Mouse (Mus musculus): ENCODE results near the gene Nbea. TPM values are rescaled to one million over a fixed set of nuclear protein-coding genes. Genes with fewer than 3 reads are reported as not detected.

The Nbea gene
- polyA plus RNA-seq, 1 experiment from 2014 or later, result 55.4 TPM

DNA sequence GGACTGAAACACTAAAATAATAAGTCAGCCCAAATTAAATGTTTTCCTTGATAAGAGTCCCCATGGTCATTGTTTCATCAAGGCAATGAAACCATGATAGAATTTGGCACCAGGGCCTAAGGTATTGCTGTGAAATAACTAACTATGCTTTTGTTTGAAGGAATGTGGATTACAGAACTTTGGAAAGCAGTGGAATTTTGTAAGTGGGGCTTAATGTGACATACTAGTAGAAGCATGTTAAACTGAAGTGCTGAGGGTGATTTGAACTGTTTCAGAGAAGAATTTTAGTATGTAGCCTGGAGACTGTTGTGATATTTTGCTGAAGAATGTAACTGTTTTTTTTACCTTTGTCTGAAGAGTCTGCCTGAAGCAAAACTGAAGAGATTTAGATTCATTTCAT, 66.9 kb downstream of the Nbea start:
- Histone ChIP-seq H3K9me3 (replicated peaks) (no peaks in the 10 kb centered on the region), H3K4me1 (no peaks in the 10 kb centered on the region), H3K4me2 (no peak overlapping the region), H3K4me3 (replicated peaks) (no peak overlapping the region), H3K27me3 (replicated peaks) (no peaks in the 10 kb centered on the region), H3K36me3 (peaks cover 11% of the 10 kb centered on the region; the same call in 1 of the 2 replicates), H3K9ac (replicated peaks) (no peak overlapping the region), H3K27ac (replicated peaks) (no peak overlapping the region)
- ATAC-seq (ENCODE audit: low FRiP score), result no peak

DNA sequence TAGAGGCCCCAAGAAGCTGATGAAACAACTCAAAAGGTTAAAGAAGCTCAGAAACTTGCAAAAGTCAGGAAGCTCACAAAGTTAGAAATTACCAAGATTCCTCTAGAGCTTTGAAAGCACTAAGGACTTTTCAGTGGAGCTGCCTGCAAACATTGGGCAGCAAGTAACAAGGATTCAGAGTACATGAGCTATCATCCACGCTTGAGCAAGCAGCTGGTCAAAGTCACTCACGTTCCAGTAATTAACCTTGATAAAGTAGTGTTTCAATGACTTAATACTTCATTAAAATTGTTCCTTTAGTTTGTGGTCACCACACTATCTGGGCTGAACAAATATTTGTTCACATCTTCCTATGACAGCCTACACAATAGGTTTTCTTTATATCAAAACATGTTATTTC, 75.4 kb downstream of the Nbea start:
- Histone ChIP-seq H3K27ac (replicated peaks) (no peak overlapping the region), H3K27me3 (replicated peaks) (no peaks in the 10 kb centered on the region), H3K4me2 (no peak overlapping the region), H3K4me1 (no peaks in the 10 kb centered on the region), H3K9me3 (replicated peaks) (no peaks in the 10 kb centered on the region), H3K9ac (replicated peaks) (no peak overlapping the region), H3K4me3 (replicated peaks) (no peak overlapping the region), H3K36me3 (no peaks in the 10 kb centered on the region)
- WGBS, result 70% methylated on average over 2 of the region's 2 CpGs
- no peak for ATAC-seq (ENCODE audit: low FRiP score)

DNA sequence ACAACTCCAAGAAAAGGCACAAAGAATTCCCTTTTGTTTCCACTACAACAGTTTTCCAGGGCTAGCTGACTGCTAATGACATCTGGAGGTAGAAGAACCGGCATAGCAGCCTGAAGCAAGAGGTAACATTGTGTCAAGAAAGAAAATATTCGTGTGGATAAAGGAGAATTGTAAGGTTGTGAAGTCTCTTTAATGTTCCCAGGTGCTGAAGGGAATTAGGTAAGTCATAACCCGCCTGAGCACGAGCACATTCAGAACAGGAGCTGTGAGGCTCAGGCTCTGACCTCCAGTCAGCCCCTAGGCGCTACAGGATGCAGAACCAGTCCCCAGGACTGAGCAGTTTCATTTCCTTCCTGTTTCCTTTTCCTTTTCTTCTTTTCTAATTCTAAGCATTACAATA, 86.4 kb downstream of the Nbea start:
- no peaks in the 10 kb centered on the region for H3K27me3 ChIP-seq (replicated peaks)
- H3K27ac ChIP-seq (replicated peaks), result peak overlapping the region; percentile 45; the same call in 1 of the 2 replicates
- ATAC-seq (ENCODE audit: low FRiP score), result no peak
- H3K4me2 ChIP-seq, result no peak overlapping the region
- no peaks in the 10 kb centered on the region for H3K9me3 ChIP-seq (replicated peaks)
- no peaks in the 10 kb centered on the region for H3K36me3 ChIP-seq
- H3K4me1 ChIP-seq, result peaks cover 7% of the 10 kb centered on the region
- 14% methylated on average over 5 of the region's 5 CpGs for WGBS
- H3K4me3 ChIP-seq (replicated peaks), result no peak overlapping the region
- H3K9ac ChIP-seq (replicated peaks), result no peak overlapping the region

DNA sequence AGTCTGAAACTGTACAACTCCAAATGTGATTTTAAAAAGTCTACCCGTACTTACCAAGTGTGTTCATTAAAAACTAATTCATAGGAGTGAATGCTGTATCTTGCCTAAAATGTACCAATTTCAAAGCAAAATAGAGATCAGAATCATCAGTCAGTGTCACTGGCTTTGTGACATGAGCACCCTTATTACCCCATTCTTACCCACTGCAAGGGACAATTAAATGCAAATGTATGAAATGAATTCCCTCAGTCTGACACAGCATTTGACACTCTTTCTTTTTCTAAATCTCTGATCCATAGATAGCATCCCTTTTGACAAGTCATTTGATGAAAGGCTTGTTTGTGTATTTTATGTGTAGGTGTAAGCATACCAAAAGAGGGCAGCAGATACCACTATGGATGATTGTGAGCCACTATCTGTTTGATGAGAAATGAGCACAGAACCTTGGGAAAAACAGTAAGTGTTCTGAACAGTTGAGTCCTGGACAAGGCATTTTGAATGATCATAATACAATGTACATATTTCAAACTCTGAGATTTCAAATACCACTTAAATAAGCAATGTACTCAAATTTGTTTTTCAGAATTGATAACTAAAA, 104.4 kb downstream of the Nbea start:
- Histone ChIP-seq H3K27me3 (replicated peaks) (no peaks in the 10 kb centered on the region), H3K4me3 (replicated peaks) (no peak overlapping the region), H3K4me2 (no peak overlapping the region), H3K36me3 (peaks cover 5% of the 10 kb centered on the region; the same call in 1 of the 2 replicates), H3K9ac (replicated peaks) (no peak overlapping the region), H3K9me3 (replicated peaks) (no peaks in the 10 kb centered on the region), H3K4me1 (no peaks in the 10 kb centered on the region), H3K27ac (replicated peaks) (no peak overlapping the region)
- WGBS, result 86% methylated on average over 1 of the region's 1 CpGs
- no peak for ATAC-seq (ENCODE audit: low FRiP score)

DNA sequence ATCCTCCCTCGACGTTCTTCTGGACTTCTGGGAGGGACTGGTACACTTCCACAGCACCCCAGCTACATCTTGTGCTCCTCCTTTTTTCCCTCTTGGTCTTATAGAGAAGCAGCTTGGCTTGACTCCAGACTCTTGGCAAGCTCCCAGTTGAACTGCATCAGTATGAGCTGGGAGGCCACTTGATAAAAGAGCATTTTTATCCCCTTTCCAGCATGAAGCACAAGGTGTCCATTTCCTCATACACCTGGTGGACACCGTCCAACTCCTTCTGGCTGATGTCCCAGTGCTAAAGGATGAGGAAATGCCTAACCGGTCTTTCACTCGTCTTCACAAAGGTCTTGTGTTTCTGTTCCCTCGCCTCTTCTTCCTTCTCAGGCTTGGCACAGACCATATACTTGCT, 115.7 kb downstream of the Nbea start:
- Histone ChIP-seq H3K9me3 (replicated peaks) (no peaks in the 10 kb centered on the region), H3K27me3 (replicated peaks) (no peaks in the 10 kb centered on the region), H3K4me2 (no peak overlapping the region), H3K27ac (replicated peaks) (no peak overlapping the region), H3K4me1 (no peaks in the 10 kb centered on the region), H3K36me3 (peaks cover 11% of the 10 kb centered on the region; the same call in 1 of the 2 replicates), H3K9ac (replicated peaks) (no peak overlapping the region), H3K4me3 (replicated peaks) (no peak overlapping the region)
- ATAC-seq (ENCODE audit: low FRiP score), result no peak
- WGBS, result 84% methylated on average over 6 of the region's 6 CpGs

DNA sequence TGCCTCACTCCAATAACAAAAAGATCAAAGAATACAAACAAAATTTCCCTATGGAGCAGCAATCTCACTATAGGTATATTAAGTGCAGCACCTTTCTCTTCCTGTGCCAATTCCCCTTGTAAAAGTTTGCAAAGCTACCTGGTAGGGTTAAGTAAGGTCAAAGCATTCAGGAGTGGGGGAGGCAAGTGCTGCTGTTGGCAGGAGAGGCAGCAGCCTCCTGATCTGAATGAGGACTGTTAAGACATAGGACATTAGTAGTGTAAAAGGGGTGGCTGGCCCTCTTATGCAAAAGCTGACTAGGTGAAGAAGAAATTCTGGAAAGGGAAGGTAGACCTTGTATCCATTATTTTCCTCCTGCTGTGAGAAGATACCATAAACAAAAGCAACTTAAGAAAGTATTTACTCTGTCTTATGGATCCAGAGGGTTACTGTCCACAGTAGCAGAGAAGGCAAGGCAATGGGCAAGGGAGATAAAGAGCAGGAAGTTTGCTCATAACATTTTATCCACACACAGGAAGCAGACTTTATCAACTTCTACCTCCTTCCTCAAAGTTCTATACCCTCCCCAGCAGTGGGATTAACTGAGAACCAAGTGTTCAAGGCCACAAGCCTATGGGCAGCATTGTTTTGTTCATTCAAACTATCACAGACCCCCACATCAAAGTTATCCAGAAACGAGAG, 117.0 kb downstream of the Nbea start:
- no peaks in the 10 kb centered on the region for H3K9me3 ChIP-seq (replicated peaks)
- ATAC-seq (ENCODE audit: low FRiP score), result no peak
- no peak overlapping the region for H3K4me2 ChIP-seq
- H3K9ac ChIP-seq (replicated peaks), result no peak overlapping the region
- H3K4me3 ChIP-seq (replicated peaks), result no peak overlapping the region
- no peaks in the 10 kb centered on the region for H3K4me1 ChIP-seq
- 84% methylated on average over 1 of the region's 1 CpGs for WGBS
- H3K27ac ChIP-seq (replicated peaks), result no peak overlapping the region
- H3K36me3 ChIP-seq, result peaks cover 11% of the 10 kb centered on the region; the same call in 1 of the 2 replicates
- H3K27me3 ChIP-seq (replicated peaks), result no peaks in the 10 kb centered on the region

DNA sequence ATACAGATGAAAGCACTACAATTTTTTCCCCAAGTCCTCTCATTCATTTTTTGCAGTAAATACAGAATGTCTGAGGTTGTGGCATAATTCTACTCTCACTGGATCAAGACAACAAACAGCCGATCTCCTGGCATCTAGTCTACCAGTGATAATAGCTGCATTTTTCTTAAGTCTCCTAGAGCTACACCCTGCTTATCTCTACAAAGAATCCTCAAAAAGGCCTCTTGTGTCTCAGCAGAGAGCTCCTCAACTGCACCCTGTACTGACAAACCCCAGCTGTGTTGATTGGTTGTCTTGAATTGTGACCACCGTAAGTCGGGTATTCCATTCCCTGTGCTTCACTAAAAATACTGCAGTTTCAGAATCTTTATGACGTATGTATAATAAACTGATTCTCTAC, 118.3 kb downstream of the Nbea start:
- Histone ChIP-seq H3K9me3 (replicated peaks) (no peaks in the 10 kb centered on the region), H3K27ac (replicated peaks) (no peak overlapping the region), H3K27me3 (replicated peaks) (no peaks in the 10 kb centered on the region), H3K4me2 (no peak overlapping the region), H3K9ac (replicated peaks) (no peak overlapping the region), H3K4me1 (no peaks in the 10 kb centered on the region), H3K4me3 (replicated peaks) (no peak overlapping the region), H3K36me3 (peaks cover 11% of the 10 kb centered on the region; the same call in 1 of the 2 replicates)
- 73% methylated on average over 4 of the region's 4 CpGs for WGBS
- ATAC-seq (ENCODE audit: low FRiP score), result no peak

DNA sequence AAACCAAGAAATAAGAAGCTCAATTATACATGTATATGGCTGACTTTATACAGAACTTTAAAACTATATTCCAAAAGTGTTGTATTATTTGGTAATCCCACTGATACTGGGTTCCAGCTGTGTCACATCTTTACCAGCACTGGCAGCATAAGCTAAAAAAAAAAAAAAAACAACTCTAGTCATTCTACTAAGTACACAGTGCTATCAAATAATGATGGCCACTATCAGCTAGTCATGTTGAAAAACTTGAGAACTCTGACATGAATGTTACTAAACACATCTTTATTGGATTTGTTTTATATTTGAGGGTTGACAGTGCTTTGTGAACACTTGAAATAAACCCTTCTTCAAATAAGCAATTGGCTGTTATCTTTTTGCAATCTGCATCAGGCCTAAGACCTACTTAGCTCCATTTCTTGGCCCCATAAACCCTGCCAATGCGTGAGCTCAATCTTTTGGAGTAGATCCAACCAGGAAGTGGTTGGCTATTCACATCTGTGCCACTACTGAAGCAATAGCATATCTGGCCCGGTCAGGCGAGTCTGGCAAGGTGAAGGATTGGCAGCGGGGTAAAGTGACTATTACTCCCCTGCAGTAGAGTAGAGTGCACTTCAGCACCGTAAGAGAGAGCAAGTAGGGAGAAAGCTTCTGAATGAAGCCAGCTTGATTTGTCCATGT, 137.7 kb downstream of the Nbea start:
- H3K27ac ChIP-seq (replicated peaks), result no peak overlapping the region
- no peak overlapping the region for H3K4me2 ChIP-seq
- H3K4me3 ChIP-seq (replicated peaks), result no peak overlapping the region
- no peaks in the 10 kb centered on the region for H3K27me3 ChIP-seq (replicated peaks)
- H3K36me3 ChIP-seq, result peaks cover 3% of the 10 kb centered on the region; the same call in 1 of the 2 replicates
- H3K9ac ChIP-seq (replicated peaks), result no peak overlapping the region
- H3K4me1 ChIP-seq, result no peaks in the 10 kb centered on the region
- no peaks in the 10 kb centered on the region for H3K9me3 ChIP-seq (replicated peaks)
- no peak for ATAC-seq (ENCODE audit: low FRiP score)
- WGBS, result 91% methylated on average over 5 of the region's 5 CpGs

DNA sequence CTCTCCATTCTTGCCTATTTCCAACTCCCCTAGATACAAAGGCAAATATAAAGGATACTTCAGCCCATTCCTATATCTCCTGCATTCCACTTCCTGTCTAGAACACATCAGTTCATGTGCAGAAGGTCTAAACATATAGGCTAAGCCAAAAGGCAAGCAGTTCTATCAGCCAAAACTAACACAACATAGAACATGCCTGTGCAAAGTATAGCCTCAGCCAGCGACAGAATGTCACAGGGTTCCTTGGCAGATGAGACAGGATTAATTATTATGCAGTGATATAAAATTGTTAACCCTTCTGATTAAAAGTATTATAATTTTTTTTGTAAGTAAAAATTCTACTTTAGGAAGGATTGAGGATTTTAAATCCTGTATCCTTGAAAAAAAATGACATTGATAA, 140.4 kb downstream of the Nbea start:
- H3K4me2 ChIP-seq, result no peak overlapping the region
- no peak for ATAC-seq (ENCODE audit: low FRiP score)
- H3K27ac ChIP-seq (replicated peaks), result no peak overlapping the region
- H3K9me3 ChIP-seq (replicated peaks), result no peaks in the 10 kb centered on the region
- H3K4me1 ChIP-seq, result no peaks in the 10 kb centered on the region
- no peak overlapping the region for H3K4me3 ChIP-seq (replicated peaks)
- H3K9ac ChIP-seq (replicated peaks), result no peak overlapping the region
- H3K27me3 ChIP-seq (replicated peaks), result no peaks in the 10 kb centered on the region
- WGBS, result 67% methylated on average over 1 of the region's 1 CpGs
- H3K36me3 ChIP-seq, result peaks cover 3% of the 10 kb centered on the region; the same call in 1 of the 2 replicates

DNA sequence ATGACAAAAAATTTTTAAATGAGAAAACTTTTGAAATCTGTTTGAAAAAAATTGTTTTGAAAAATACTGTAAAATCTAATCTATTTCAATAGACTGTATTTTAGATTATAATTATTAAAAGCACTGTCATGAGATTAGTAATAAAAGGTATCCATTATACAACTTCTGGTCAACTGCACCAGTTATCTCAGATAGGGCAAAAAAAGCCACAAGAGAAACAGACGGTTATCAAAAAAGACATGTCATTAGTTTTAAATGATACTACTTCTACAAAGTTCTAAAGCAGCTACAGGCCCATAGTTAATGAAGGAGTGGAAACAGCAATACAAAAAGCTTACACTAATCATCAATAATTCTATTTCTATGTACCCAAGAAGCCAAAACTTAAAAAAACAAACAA, 144.0 kb downstream of the Nbea start:
- Histone ChIP-seq H3K9me3 (replicated peaks) (no peaks in the 10 kb centered on the region), H3K27me3 (replicated peaks) (no peaks in the 10 kb centered on the region), H3K9ac (replicated peaks) (no peak overlapping the region), H3K4me1 (no peaks in the 10 kb centered on the region), H3K4me2 (no peak overlapping the region), H3K36me3 (no peaks in the 10 kb centered on the region), H3K27ac (replicated peaks) (no peak overlapping the region), H3K4me3 (replicated peaks) (no peak overlapping the region)
- ATAC-seq (ENCODE audit: low FRiP score), result no peak
- WGBS, result 97% methylated on average over 1 of the region's 1 CpGs

DNA sequence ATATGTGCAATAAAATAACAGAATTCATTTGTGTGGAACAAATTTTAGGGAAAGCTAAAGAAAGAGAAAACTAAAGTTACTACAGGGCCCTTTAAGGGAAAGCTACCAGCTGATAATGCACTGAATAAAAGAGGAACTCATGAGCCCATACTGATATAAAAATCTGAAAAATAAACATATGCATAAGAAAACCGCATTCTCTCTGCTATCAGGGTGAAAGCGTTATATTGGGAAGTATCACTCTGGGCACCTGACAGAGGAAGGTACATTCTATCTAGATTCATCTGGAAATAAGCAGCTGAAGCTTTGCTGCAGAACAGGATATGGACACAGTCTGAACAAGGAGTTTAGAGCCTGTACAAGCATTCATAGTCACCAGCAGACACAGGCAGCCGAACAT, 148.9 kb downstream of the Nbea start:
- no peak overlapping the region for H3K27ac ChIP-seq (replicated peaks)
- H3K4me3 ChIP-seq (replicated peaks), result no peak overlapping the region
- no peak for ATAC-seq (ENCODE audit: low FRiP score)
- H3K4me2 ChIP-seq, result no peak overlapping the region
- 86% methylated on average over 3 of the region's 3 CpGs for WGBS
- no peak overlapping the region for H3K9ac ChIP-seq (replicated peaks)
- no peaks in the 10 kb centered on the region for H3K27me3 ChIP-seq (replicated peaks)
- H3K36me3 ChIP-seq, result peaks cover 3% of the 10 kb centered on the region; the same call in 1 of the 2 replicates
- H3K9me3 ChIP-seq (replicated peaks), result no peaks in the 10 kb centered on the region
- no peaks in the 10 kb centered on the region for H3K4me1 ChIP-seq

DNA sequence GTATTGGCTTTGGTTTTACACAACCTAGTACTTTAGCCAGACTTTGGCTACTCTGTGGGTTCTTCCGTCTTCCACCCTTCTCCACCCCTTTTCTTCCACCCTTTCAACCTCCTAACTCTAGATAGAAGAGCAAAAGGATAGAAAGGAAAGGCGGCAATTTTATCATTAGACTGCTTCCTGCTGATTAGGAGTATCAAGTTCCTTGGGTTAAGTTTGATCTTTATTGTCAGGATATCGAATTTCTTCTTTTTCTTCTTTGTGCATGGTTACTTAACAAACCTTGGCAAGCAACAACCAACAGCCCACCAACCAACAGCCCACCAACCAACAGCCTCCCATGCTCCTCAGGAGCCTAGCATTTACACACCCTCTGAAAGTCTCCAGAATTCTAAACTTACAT, 165.0 kb downstream of the Nbea start:
- H3K4me3 ChIP-seq (replicated peaks), result no peak overlapping the region
- no peak overlapping the region for H3K27ac ChIP-seq (replicated peaks)
- H3K4me1 ChIP-seq, result no peaks in the 10 kb centered on the region
- H3K36me3 ChIP-seq, result peaks cover 17% of the 10 kb centered on the region
- no peak overlapping the region for H3K4me2 ChIP-seq
- H3K27me3 ChIP-seq (replicated peaks), result no peaks in the 10 kb centered on the region
- no peak overlapping the region for H3K9ac ChIP-seq (replicated peaks)
- 96% methylated on average over 3 of the region's 3 CpGs for WGBS
- no peaks in the 10 kb centered on the region for H3K9me3 ChIP-seq (replicated peaks)
- ATAC-seq (ENCODE audit: low FRiP score), result no peak

Measured in neural tube, embryonic 15.5 days (tissue).